Mouse (Mus musculus): Measurements from ENCODE around the gene Vdac1.

- TF ChIP-seq POLR2A (IDR thresholded peaks at IDR 0.05; ENCODE audit: insufficient read depth, low read depth, low read length) (no peak), CTCF (IDR thresholded peaks at IDR 0.05; ENCODE audit: insufficient read depth, low read depth, low read length) (no peak)
Measured at GRCm38 (mm10) chr11:52383741-52384140, 23.1 kb downstream of the Vdac1 start.
